Mouse (Mus musculus): Measurements from ENCODE around the gene Gm20532. TPM values are rescaled to one million over a fixed set of nuclear protein-coding genes. Genes with fewer than 3 reads are reported as not detected.

Gm20532 gene
- polyA plus RNA-seq, 1 experiment: not detected

GRCm38 (mm10) chr2:26635489-26636324 lies 49.3 kb downstream of the Gm20532 start:
- no peak overlapping the region for H3ac ChIP-seq (ENCODE audit: control insufficient read depth, insufficient read length)
- no peaks in the 10 kb centered on the region for H3K27me3 ChIP-seq (ENCODE audit: control insufficient read depth, insufficient read depth, insufficient read length)
- peaks cover 29% of the 10 kb centered on the region for H3K79me2 ChIP-seq (ENCODE audit: control insufficient read depth, insufficient read depth)
- H3K36me3 ChIP-seq (ENCODE audit: control insufficient read depth, insufficient read depth): peaks cover 24% of the 10 kb centered on the region
- TF ChIP-seq POLR2AphosphoS2 (IDR thresholded peaks at IDR 0.05; ENCODE audit: insufficient read length, low read depth) (peak; percentile 79), POLR2A (IDR thresholded peaks at IDR 0.05; ENCODE audit: insufficient read length, low read depth) (peak; percentile 39), TCF12 (IDR thresholded peaks at IDR 0.05; ENCODE audit: insufficient read depth, poor library complexity, severe bottlenecking) (no peak)
- H3K4me2 ChIP-seq (ENCODE audit: low read depth): no peak overlapping the region
- H3K4me3 ChIP-seq: no peak overlapping the region

GRCm38 (mm10) chr2:26636325-26636635 lies 49.8 kb downstream of the Gm20532 start:
- no peak for TF ChIP-seq SRF (IDR thresholded peaks at IDR 0.05; ENCODE audit: control insufficient read depth, insufficient read length, low read depth)
- TF ChIP-seq MYOG (IDR thresholded peaks at IDR 0.05; ENCODE audit: control insufficient read depth in 1 of 3, insufficient read depth in 1 of 3, insufficient read length in 2 of 3, low read depth in 2 of 3): no peak
- TF ChIP-seq USF1 (IDR thresholded peaks at IDR 0.05; ENCODE audit: low read depth): no peak
- TF ChIP-seq CEBPB (IDR thresholded peaks at IDR 0.05; ENCODE audit: insufficient read depth, poor library complexity, severe bottlenecking): no peak
- TF ChIP-seq REST (IDR thresholded peaks at IDR 0.05; ENCODE audit: insufficient read depth, insufficient read length): no peak
- no peak for TF ChIP-seq POLR2AphosphoS2 (IDR thresholded peaks at IDR 0.05; ENCODE audit: insufficient read length, low read depth)
- TF ChIP-seq TCF3 (IDR thresholded peaks at IDR 0.05; ENCODE audit: insufficient read length, low read depth): no peak
- no peak for TF ChIP-seq TCF12 (IDR thresholded peaks at IDR 0.05; ENCODE audit: insufficient read depth, poor library complexity, severe bottlenecking)
- no peak for TF ChIP-seq POLR2A (IDR thresholded peaks at IDR 0.05; ENCODE audit: insufficient read length, low read depth)
- TF ChIP-seq E2F4 (IDR thresholded peaks at IDR 0.05; ENCODE audit: insufficient read depth): no peak
- no peak for TF ChIP-seq MYOD1 (IDR thresholded peaks at IDR 0.05; ENCODE audit: control insufficient read depth in 1 of 3, insufficient read length in 2 of 3, low read depth in 2 of 3)
- TF ChIP-seq MAX (IDR thresholded peaks at IDR 0.05; ENCODE audit: low read depth): no peak
- no peak overlapping the region for H3K4me2 ChIP-seq (ENCODE audit: low read depth)
- H3ac ChIP-seq (ENCODE audit: control insufficient read depth, insufficient read length): no peak overlapping the region
- peaks cover 29% of the 10 kb centered on the region for H3K79me2 ChIP-seq (ENCODE audit: control insufficient read depth, insufficient read depth)
- no peaks in the 10 kb centered on the region for H3K27me3 ChIP-seq (ENCODE audit: control insufficient read depth, insufficient read depth, insufficient read length)
- no peak overlapping the region for H3K4me3 ChIP-seq
- H3K36me3 ChIP-seq (ENCODE audit: control insufficient read depth, insufficient read depth): peaks cover 24% of the 10 kb centered on the region

- Histone ChIP-seq H3K4me3 (no peak overlapping the region), H3ac (ENCODE audit: control insufficient read depth, insufficient read length) (no peak overlapping the region), H3K36me3 (ENCODE audit: control insufficient read depth, insufficient read depth) (peaks cover 24% of the 10 kb centered on the region), H3K79me2 (ENCODE audit: control insufficient read depth, insufficient read depth) (peaks cover 29% of the 10 kb centered on the region), H3K27me3 (ENCODE audit: control insufficient read depth, insufficient read depth, insufficient read length) (no peaks in the 10 kb centered on the region), H3K4me2 (ENCODE audit: low read depth) (no peak overlapping the region)
- TF ChIP-seq POLR2AphosphoS2 (IDR thresholded peaks at IDR 0.05; ENCODE audit: insufficient read length, low read depth): no peak
- TF ChIP-seq E2F4 (IDR thresholded peaks at IDR 0.05; ENCODE audit: insufficient read depth): no peak
- no peak for TF ChIP-seq USF1 (IDR thresholded peaks at IDR 0.05; ENCODE audit: low read depth)
- TF ChIP-seq MYOD1 (IDR thresholded peaks at IDR 0.05; ENCODE audit: control insufficient read depth in 1 of 3, insufficient read length in 2 of 3, low read depth in 2 of 3): no peak
- TF ChIP-seq SRF (IDR thresholded peaks at IDR 0.05; ENCODE audit: control insufficient read depth, insufficient read length, low read depth): no peak
- no peak for TF ChIP-seq MYOG (IDR thresholded peaks at IDR 0.05; ENCODE audit: control insufficient read depth in 1 of 3, insufficient read depth in 1 of 3, insufficient read length in 2 of 3, low read depth in 2 of 3)
- TF ChIP-seq TCF12 (IDR thresholded peaks at IDR 0.05; ENCODE audit: insufficient read depth, poor library complexity, severe bottlenecking): no peak
- TF ChIP-seq TCF3 (IDR thresholded peaks at IDR 0.05; ENCODE audit: insufficient read length, low read depth): no peak
Observed at GRCm38 (mm10) chr2:26637316-26637932, 51.0 kb downstream of the Gm20532 start.

GRCm38 (mm10) chr2:26638039-26638438 lies 51.6 kb downstream of the Gm20532 start:
- H3K4me2 ChIP-seq (ENCODE audit: low read depth): peak overlapping the region; percentile 83
- TF ChIP-seq MAX (IDR thresholded peaks at IDR 0.05; ENCODE audit: low read depth): no peak
- no peak for TF ChIP-seq MYOD1 (IDR thresholded peaks at IDR 0.05; ENCODE audit: control insufficient read depth in 1 of 3, insufficient read length in 2 of 3, low read depth in 2 of 3)
- no peak for TF ChIP-seq SRF (IDR thresholded peaks at IDR 0.05; ENCODE audit: control insufficient read depth, insufficient read length, low read depth)
- TF ChIP-seq REST (IDR thresholded peaks at IDR 0.05; ENCODE audit: insufficient read depth, insufficient read length): no peak
- TF ChIP-seq POLR2A (IDR thresholded peaks at IDR 0.05; ENCODE audit: insufficient read length, low read depth): no peak
- TF ChIP-seq CEBPB (IDR thresholded peaks at IDR 0.05; ENCODE audit: insufficient read depth, poor library complexity, severe bottlenecking): no peak
- TF ChIP-seq TCF3 (IDR thresholded peaks at IDR 0.05; ENCODE audit: insufficient read length, low read depth): no peak
- TF ChIP-seq E2F4 (IDR thresholded peaks at IDR 0.05; ENCODE audit: insufficient read depth): no peak
- TF ChIP-seq POLR2AphosphoS2 (IDR thresholded peaks at IDR 0.05; ENCODE audit: insufficient read length, low read depth): no peak
- no peak for TF ChIP-seq MYOG (IDR thresholded peaks at IDR 0.05; ENCODE audit: control insufficient read depth in 1 of 3, insufficient read depth in 1 of 3, insufficient read length in 2 of 3, low read depth in 2 of 3)
- TF ChIP-seq USF1 (IDR thresholded peaks at IDR 0.05; ENCODE audit: low read depth): no peak
- no peak for TF ChIP-seq TCF12 (IDR thresholded peaks at IDR 0.05; ENCODE audit: insufficient read depth, poor library complexity, severe bottlenecking)
- peak overlapping the region; percentile 95 for H3K4me3 ChIP-seq
- peaks cover 29% of the 10 kb centered on the region for H3K79me2 ChIP-seq (ENCODE audit: control insufficient read depth, insufficient read depth)
- H3ac ChIP-seq (ENCODE audit: control insufficient read depth, insufficient read length): no peak overlapping the region
- peaks cover 24% of the 10 kb centered on the region for H3K36me3 ChIP-seq (ENCODE audit: control insufficient read depth, insufficient read depth)
- no peaks in the 10 kb centered on the region for H3K27me3 ChIP-seq (ENCODE audit: control insufficient read depth, insufficient read depth, insufficient read length)

All from myocyte (in vitro differentiated cells).